Mouse (Mus musculus): Measurements from ENCODE around the gene Lrig1.

Lrig1 gene

DNA sequence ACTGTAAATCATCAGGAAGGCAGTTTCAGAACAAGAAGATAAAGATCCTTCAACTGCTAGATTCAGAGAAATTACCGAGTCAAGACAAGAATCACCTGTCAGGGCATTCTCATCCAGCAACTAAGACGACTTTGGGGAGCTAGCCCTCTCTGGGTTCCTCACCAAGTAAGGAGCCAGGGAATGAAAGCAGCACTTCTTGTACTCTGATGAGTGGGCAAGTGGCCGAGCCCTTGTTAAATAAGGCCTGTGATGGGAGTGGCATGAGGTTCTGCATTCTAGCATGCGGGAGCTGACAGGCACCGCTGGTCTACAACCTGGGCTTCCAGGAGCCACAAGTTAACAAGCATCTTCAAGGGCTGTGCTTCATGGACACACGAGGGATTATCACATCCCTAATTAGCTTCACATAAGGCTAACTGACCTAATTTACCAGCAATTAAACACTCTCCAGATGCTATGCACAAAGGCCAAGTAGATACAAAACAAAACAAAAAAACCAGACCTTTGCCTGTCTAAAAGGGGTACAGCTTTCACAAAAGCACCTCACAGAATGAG, 47.2 kb downstream of the Lrig1 start:
- in situ Hi-C loops (cut with MboI; ENCODE audit: unreplicated experiment in 2 of 2), result no loop called here

GRCm38 (mm10) chr6:94651541-94651940, 48.4 kb downstream of the Lrig1 start:
- in situ Hi-C loops (cut with MboI; ENCODE audit: unreplicated experiment in 2 of 2), result no loop called here

DNA sequence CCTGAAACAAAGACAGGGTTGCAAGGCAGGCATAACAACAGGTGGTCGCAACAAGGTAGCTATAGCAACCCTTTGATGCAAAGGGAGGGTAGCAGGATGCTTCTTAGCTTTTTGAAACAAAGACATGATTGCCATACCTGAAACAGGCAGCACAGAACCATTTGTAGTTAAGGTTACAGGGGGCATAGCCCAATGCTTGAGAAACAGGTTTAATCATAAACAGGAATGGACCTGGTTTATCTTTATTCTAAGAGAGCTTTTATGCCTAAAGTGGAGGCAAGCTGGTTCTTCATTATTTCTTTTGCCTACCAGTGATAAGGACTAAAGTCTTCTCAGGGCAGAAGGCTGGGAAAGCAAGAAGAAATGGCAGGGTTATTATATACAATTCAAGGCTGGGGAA, 50.3 kb downstream of the Lrig1 start:
- in situ Hi-C loops (cut with MboI; ENCODE audit: unreplicated experiment in 2 of 2), result loop anchor here in 1 of 2 experiments (25.0 kb wide), 1 partner anchor 463 kb away; the partner anchor contains the start of gene Kbtbd8

GRCm38 (mm10) chr6:94648496-94648895, 51.5 kb downstream of the Lrig1 start:
- in situ Hi-C loops (cut with MboI; ENCODE audit: unreplicated experiment in 2 of 2), result loop anchor here in 1 of 2 experiments (25.0 kb wide), 1 partner anchor 464 kb away; the partner anchor contains the start of gene Kbtbd8

GRCm38 (mm10) chr6:94647574-94648430, 52.2 kb downstream of the Lrig1 start:
- in situ Hi-C loops (cut with MboI; ENCODE audit: unreplicated experiment in 2 of 2), result loop anchor here in 1 of 2 experiments (25.0 kb wide), 1 partner anchor 464 kb away; the partner anchor contains the start of gene Kbtbd8

DNA sequence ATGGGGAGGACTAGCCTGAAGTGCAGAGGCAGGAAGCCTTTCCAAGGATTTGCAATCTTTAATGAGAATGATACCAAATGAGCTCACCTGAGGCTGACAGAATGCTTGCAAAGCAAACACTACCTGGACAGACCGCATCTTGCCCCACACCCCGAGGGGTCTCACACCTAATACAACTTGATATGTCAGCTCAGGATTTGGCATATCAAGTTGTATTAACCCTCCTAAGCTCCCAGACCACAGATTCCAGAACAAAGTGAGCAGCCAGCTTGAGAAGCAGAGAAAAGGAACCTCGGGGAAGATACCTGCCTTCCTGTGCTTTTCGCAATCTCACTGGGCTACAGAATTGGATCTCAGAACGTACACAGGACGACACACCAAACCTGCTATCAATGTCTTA, 53.1 kb downstream of the Lrig1 start:
- in situ Hi-C loops (cut with MboI; ENCODE audit: unreplicated experiment in 2 of 2), result loop anchor here in 1 of 2 experiments (25.0 kb wide), 1 partner anchor 465 kb away; the partner anchor contains the start of gene Kbtbd8

GRCm38 (mm10) chr6:94646274-94646863, 53.6 kb downstream of the Lrig1 start:
- in situ Hi-C loops (cut with MboI; ENCODE audit: unreplicated experiment in 2 of 2), result loop anchor here in 1 of 2 experiments (25.0 kb wide), 1 partner anchor 466 kb away; the partner anchor contains the start of gene Kbtbd8

DNA sequence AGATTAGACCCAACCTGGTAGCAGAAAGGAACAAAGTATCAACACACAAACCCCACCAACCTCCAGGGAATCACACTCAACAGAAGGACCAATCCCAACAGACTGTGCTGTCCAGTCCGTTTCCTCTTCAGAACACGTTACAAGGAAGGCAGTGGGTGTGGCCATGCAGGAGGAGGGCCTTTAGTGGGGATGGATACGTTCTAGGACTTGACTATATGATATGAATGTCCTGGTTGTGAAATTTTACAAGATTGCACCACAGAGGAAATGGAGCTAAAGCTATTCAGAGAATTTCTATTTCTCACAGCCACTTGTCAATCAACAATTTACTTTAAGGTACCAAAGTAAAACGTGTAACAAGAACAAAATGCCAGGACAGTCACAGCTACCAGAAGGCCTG, 54.2 kb downstream of the Lrig1 start:
- in situ Hi-C loops (cut with MboI; ENCODE audit: unreplicated experiment in 2 of 2), result loop anchor here in 1 of 2 experiments (25.0 kb wide), 1 partner anchor 467 kb away; the partner anchor contains the start of gene Kbtbd8

DNA sequence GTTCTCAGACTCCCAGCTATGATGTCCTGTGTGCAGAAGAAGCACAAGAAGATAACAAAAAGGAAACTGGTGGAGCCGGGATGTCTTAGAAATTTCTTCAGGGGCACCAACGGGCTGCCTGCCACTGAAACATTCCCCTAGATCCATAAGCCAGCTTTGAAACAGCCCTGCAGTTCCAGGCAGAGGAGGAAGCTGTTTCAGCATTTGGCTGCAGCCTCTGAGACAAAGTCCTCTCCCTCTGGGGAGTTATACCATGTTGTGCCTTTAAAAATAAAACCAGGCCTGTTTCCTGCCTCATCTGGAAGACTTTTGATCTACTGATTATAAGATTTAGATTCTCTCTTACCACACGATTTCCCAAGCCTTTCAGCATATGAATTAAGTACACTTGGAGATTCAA, 55.3 kb downstream of the Lrig1 start:
- in situ Hi-C loops (cut with MboI; ENCODE audit: unreplicated experiment in 2 of 2), result loop anchor here in 1 of 2 experiments (25.0 kb wide), 1 partner anchor 468 kb away; the partner anchor contains the start of gene Kbtbd8

DNA sequence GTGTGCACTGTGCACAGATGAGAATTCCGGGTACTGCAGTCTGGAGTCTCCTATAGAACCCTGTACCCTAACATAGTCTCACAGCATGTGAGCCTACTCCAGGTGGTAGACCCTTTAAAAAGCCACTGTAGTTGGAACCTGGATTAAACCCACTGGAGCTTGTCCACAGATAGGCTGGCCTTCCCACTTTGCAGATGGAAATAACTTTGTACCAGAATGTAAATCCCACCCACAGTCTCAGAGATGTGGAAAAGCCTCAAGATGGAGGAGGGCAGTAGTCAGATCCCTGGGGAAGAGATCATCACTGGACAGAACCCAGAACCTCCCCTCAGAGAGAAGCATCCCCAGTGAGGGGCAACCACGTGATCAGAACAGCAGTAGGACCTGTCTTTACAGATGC, 56.0 kb downstream of the Lrig1 start:
- in situ Hi-C loops (cut with MboI; ENCODE audit: unreplicated experiment in 2 of 2), result loop anchor here in 1 of 2 experiments (25.0 kb wide), 1 partner anchor 468 kb away; the partner anchor contains the start of gene Kbtbd8

- in situ Hi-C loops (cut with MboI; ENCODE audit: unreplicated experiment in 2 of 2), result loop anchor here in 1 of 2 experiments (25.0 kb wide), 1 partner anchor 470 kb away; the partner anchor contains the start of gene Kbtbd8
These were observed 57.9 kb downstream of the Lrig1 start for GRCm38 (mm10) chr6:94642048-94642447.

- in situ Hi-C loops (cut with MboI; ENCODE audit: unreplicated experiment in 2 of 2), result loop anchor here in 1 of 2 experiments (25.0 kb wide), 1 partner anchor 472 kb away; the partner anchor contains the start of gene Kbtbd8
These were observed 59.7 kb downstream of the Lrig1 start for GRCm38 (mm10) chr6:94640297-94640696.

- in situ Hi-C loops (cut with MboI; ENCODE audit: unreplicated experiment in 2 of 2), result loop anchor here in 1 of 2 experiments (25.0 kb wide), 1 partner anchor 475 kb away; the partner anchor contains the start of gene Kbtbd8
These were observed 62.9 kb downstream of the Lrig1 start for GRCm38 (mm10) chr6:94637024-94637434.

GRCm38 (mm10) chr6:94635343-94635742, 64.6 kb downstream of the Lrig1 start:
- in situ Hi-C loops (cut with MboI; ENCODE audit: unreplicated experiment in 2 of 2), result loop anchor here in 1 of 2 experiments (25.0 kb wide), 1 partner anchor 477 kb away; the partner anchor contains the start of gene Kbtbd8

- in situ Hi-C loops (cut with MboI; ENCODE audit: unreplicated experiment in 2 of 2), result loop anchor here in 1 of 2 experiments (25.0 kb wide), 1 partner anchor 478 kb away; the partner anchor contains the start of gene Kbtbd8
These were observed 65.2 kb downstream of the Lrig1 start for GRCm38 (mm10) chr6:94634710-94635109.

GRCm38 (mm10) chr6:94634274-94634673, 65.7 kb downstream of the Lrig1 start:
- in situ Hi-C loops (cut with MboI; ENCODE audit: unreplicated experiment in 2 of 2), result loop anchor here in 1 of 2 experiments (25.0 kb wide), 1 partner anchor 478 kb away; the partner anchor contains the start of gene Kbtbd8

DNA sequence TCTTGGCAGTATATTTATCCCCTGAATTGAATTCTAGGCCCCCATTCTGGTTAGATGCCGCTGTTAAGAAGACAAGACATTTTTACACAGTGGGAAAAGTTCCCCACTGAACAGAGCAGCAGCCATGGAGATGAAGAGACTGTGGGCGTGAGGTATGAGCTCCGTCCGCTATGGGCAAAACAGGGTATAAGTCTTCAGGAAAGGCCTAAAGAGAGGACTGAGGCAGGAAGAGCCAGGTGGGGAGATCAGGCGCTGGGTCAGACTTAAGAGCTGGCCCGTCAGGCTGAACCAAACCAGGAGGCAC, 68.2 kb downstream of the Lrig1 start:
- in situ Hi-C loops (cut with MboI; ENCODE audit: unreplicated experiment in 2 of 2), result loop anchor here in 1 of 2 experiments (25.0 kb wide), 1 partner anchor 481 kb away; the partner anchor contains the start of gene Kbtbd8

- in situ Hi-C loops (cut with MboI; ENCODE audit: unreplicated experiment in 2 of 2), result loop anchor here in 1 of 2 experiments (25.0 kb wide), 1 partner anchor 481 kb away; the partner anchor contains the start of gene Kbtbd8
These were observed 68.7 kb downstream of the Lrig1 start for GRCm38 (mm10) chr6:94631051-94631778.

- in situ Hi-C loops (cut with MboI; ENCODE audit: unreplicated experiment in 2 of 2), result loop anchor here (10.0 to 25.0 kb wide), 2 partner anchors 136 to 484 kb away; partner anchors contain the start of gene Kbtbd8 (in 1 of the 2)
These were observed 71.2 kb downstream of the Lrig1 start for GRCm38 (mm10) chr6:94628787-94629186.

Data from v-Abl transformed pro-B cells (cell line).